Mouse (Mus musculus) CH12.LX (cell line): ENCODE data around the gene Syt12. TPM values are rescaled to one million over a fixed set of nuclear protein-coding genes. Genes with fewer than 3 reads are reported as not detected.

Experiments
- DNase-seq: peaks from one replicate; pipeline ENCODE4 v3.0.0-alpha.2; 2013; ENCODE audit errors: extremely low read depth
- H3K27ac ChIP-seq: 2 replicates; pipeline ENCODE4 v1.5.1; 2012; ENCODE audit warnings: low read depth, mild to moderate bottlenecking, control low read depth, moderate library complexity; ENCODE audit not compliant: insufficient read depth
- H3K27me3 ChIP-seq: replicated peaks from 2 replicates; pipeline ENCODE3; 2012; ENCODE audit warnings: inconsistent platforms
- H3K36me3 ChIP-seq, 2 experiments: replicated peaks in 1 of 2; 2 replicates each; pipeline versions ENCODE3 to v1.6.1; 2012; ENCODE audit warnings: inconsistent platforms in 1 of 2, low read length in 1 of 2, mild to moderate bottlenecking in 1 of 2, mixed read lengths in 1 of 2, moderate library complexity in 1 of 2; ENCODE audit not compliant: control insufficient read depth in 1 of 2, insufficient read depth in 1 of 2
- H3K4me1 ChIP-seq, 2 experiments: 2 replicates each; pipeline ENCODE4 v1.6.1; 2012; ENCODE audit warnings: inconsistent platforms in 1 of 2, moderate library complexity in 1 of 2; ENCODE audit not compliant: insufficient read depth in 2 of 2, control insufficient read depth in 1 of 2
- H3K4me2 ChIP-seq: 2 replicates; pipeline ENCODE4 v1.6.1; 2012; ENCODE audit warnings: low read depth, mild to moderate bottlenecking, control low read depth; ENCODE audit not compliant: poor library complexity, insufficient read depth, severe bottlenecking
- H3K4me3 ChIP-seq, 3 experiments: fragments of 150-350 bp in 1 of 3; sonication (generic) in 1 of 3; replicated peaks in 1 of 3; 2 replicates each; pipeline versions ENCODE3 to v1.5.1; 2011 to 2012; ENCODE audit warnings: low read depth in 2 of 3, low read length in 2 of 3, mild to moderate bottlenecking in 2 of 3, moderate library complexity in 2 of 3, control low read depth in 1 of 3, improper control_type of control experiment in 1 of 3, inconsistent platforms in 1 of 3, mixed read lengths in 1 of 3; ENCODE audit not compliant: poor library complexity in 1 of 3
- H3K79me2 ChIP-seq: replicated peaks from 2 replicates; pipeline ENCODE4 v1.6.1; 2012; ENCODE audit warnings: mild to moderate bottlenecking, moderate library complexity; ENCODE audit not compliant: control insufficient read depth, poor library complexity, insufficient read depth, severe bottlenecking; ENCODE audit errors: extremely low read depth
- H3K9ac ChIP-seq: 2 replicates; pipeline ENCODE4 v1.6.1; 2012; ENCODE audit warnings: low read depth, mild to moderate bottlenecking, control low read depth, moderate library complexity; ENCODE audit not compliant: insufficient read depth
- H3K9me3 ChIP-seq: replicated peaks from 2 replicates; pipeline ENCODE3; 2012; ENCODE audit warnings: low read length, inconsistent platforms, mixed read lengths
- BHLHE40 ChIP-seq: IDR thresholded peaks from 2 replicates; pipeline ENCODE4 v1.6.1; 2011; ENCODE audit warnings: mild to moderate bottlenecking, low read depth, low read length, improper control_type of control experiment
- CHD1 ChIP-seq: IDR thresholded peaks from 2 replicates; pipeline ENCODE4 v1.6.1; 2012; ENCODE audit warnings: low read depth, low read length, improper control_type of control experiment, inconsistent platforms
- E2F4 ChIP-seq: IDR thresholded peaks from 2 replicates; pipeline ENCODE4 v1.6.1; 2011; ENCODE audit warnings: low read depth, low read length, improper control_type of control experiment; ENCODE audit not compliant: insufficient replicate concordance
- ELF1 ChIP-seq: IDR thresholded peaks from 2 replicates; pipeline ENCODE4 v1.6.1; 2014; ENCODE audit warnings: low read depth, mild to moderate bottlenecking, inconsistent platforms, low read length, improper control_type of control experiment
- ETS1 ChIP-seq: conservative IDR thresholded peaks from 2 replicates; pipeline ENCODE4 v1.6.1; 2012; ENCODE audit warnings: low read depth, mild to moderate bottlenecking, inconsistent platforms, low read length, improper control_type of control experiment, moderate library complexity
- GABPA ChIP-seq: IDR thresholded peaks from 2 replicates; pipeline ENCODE4 v1.6.1; 2012; ENCODE audit warnings: low read depth, low read length, improper control_type of control experiment, inconsistent platforms; ENCODE audit not compliant: insufficient replicate concordance
- JUN ChIP-seq: IDR thresholded peaks from 2 replicates; pipeline ENCODE4 v1.6.1; 2011; ENCODE audit warnings: low read depth, mild to moderate bottlenecking, low read length, improper control_type of control experiment, moderate library complexity; ENCODE audit not compliant: insufficient read depth
- JUND ChIP-seq: conservative IDR thresholded peaks from 2 replicates; pipeline ENCODE4 v1.6.1; 2011; ENCODE audit warnings: low read depth, low read length, improper control_type of control experiment
- KAT2A ChIP-seq: IDR thresholded peaks from 2 replicates; pipeline ENCODE4 v1.6.1; 2012; ENCODE audit warnings: low read length, improper control_type of control experiment, inconsistent platforms; ENCODE audit not compliant: insufficient replicate concordance
- MAFK ChIP-seq: IDR thresholded peaks from 2 replicates; pipeline ENCODE4 v1.6.1; 2011; ENCODE audit warnings: low read length, improper control_type of control experiment; ENCODE audit not compliant: insufficient replicate concordance
- MAX ChIP-seq: IDR thresholded peaks from 2 replicates; pipeline ENCODE4 v1.6.1; 2011; ENCODE audit warnings: low read length, improper control_type of control experiment
- MEF2A ChIP-seq: IDR thresholded peaks from 2 replicates; pipeline ENCODE4 v1.6.1; 2014; ENCODE audit warnings: low read depth, mild to moderate bottlenecking, inconsistent platforms, low read length, improper control_type of control experiment, borderline replicate concordance
- NRF1 ChIP-seq: IDR thresholded peaks from 2 replicates; pipeline ENCODE4 v1.6.1; 2014; ENCODE audit warnings: low read depth, mild to moderate bottlenecking, inconsistent platforms, low read length, improper control_type of control experiment, moderate library complexity
- POLR2A ChIP-seq: IDR thresholded peaks from 2 replicates; pipeline ENCODE4 v1.6.1; 2011; ENCODE audit warnings: low read depth, mild to moderate bottlenecking, improper control_type of control experiment, low read length
- POLR2AphosphoS2 ChIP-seq: IDR thresholded peaks from 2 replicates; pipeline ENCODE4 v1.6.1; 2011; ENCODE audit warnings: low read depth, low read length, improper control_type of control experiment
- RAD21 ChIP-seq: IDR thresholded peaks from 2 replicates; pipeline ENCODE4 v1.6.1; 2011; ENCODE audit warnings: low read depth, mild to moderate bottlenecking, low read length, improper control_type of control experiment, moderate library complexity
- RCOR1 ChIP-seq: conservative IDR thresholded peaks from 2 replicates; pipeline ENCODE4 v1.6.1; 2012; ENCODE audit warnings: low read depth, mild to moderate bottlenecking, inconsistent platforms, low read length, improper control_type of control experiment
- SIN3A ChIP-seq: IDR thresholded peaks from 2 replicates; pipeline ENCODE4 v1.6.1; 2012; ENCODE audit warnings: low read length, improper control_type of control experiment, inconsistent platforms
- SMC3 ChIP-seq: IDR thresholded peaks from 2 replicates; pipeline ENCODE4 v1.6.1; 2011; ENCODE audit warnings: low read depth, low read length, improper control_type of control experiment
- TBP ChIP-seq: conservative IDR thresholded peaks from 2 replicates; pipeline ENCODE4 v1.6.1; 2011; ENCODE audit warnings: low read depth, low read length, improper control_type of control experiment
- TCF12 ChIP-seq: IDR thresholded peaks from 2 replicates; pipeline ENCODE4 v1.6.1; 2014; ENCODE audit warnings: low read depth, mild to moderate bottlenecking, inconsistent platforms, low read length, improper control_type of control experiment
- UBTF ChIP-seq: IDR thresholded peaks from 2 replicates; pipeline ENCODE4 v1.6.1; 2012; ENCODE audit warnings: low read depth, mild to moderate bottlenecking, inconsistent platforms, low read length, improper control_type of control experiment, moderate library complexity
- ZC3H11A ChIP-seq: IDR thresholded peaks from 2 replicates; pipeline ENCODE4 v1.6.1; 2012; ENCODE audit warnings: low read depth, mild to moderate bottlenecking, inconsistent platforms, low read length, improper control_type of control experiment
- ZKSCAN1 ChIP-seq: IDR thresholded peaks from 2 replicates; pipeline ENCODE4 v1.6.1; 2012; ENCODE audit warnings: low read depth, inconsistent platforms, low read length, improper control_type of control experiment, borderline replicate concordance
- ZMIZ1 ChIP-seq: IDR thresholded peaks from 2 replicates; pipeline ENCODE4 v1.6.1; 2012; ENCODE audit warnings: low read depth, mild to moderate bottlenecking, inconsistent platforms, low read length, improper control_type of control experiment
- ZNF384 ChIP-seq: IDR thresholded peaks from 2 replicates; pipeline ENCODE4 v1.6.1; 2012; ENCODE audit warnings: low read depth, low read length, improper control_type of control experiment, inconsistent platforms
- dilution Hi-C: fragments of 300-500 bp; cut with MboI; formaldehyde crosslinking; loops from 2 replicates; pipeline ENCODE4 v1.14.3; 2020; ENCODE audit warnings: low sequenced_read_pairs; ENCODE audit not compliant: extremely low pct_unique_long_range_greater_than_20kb, extremely low pct_ligation_motif_present
- in situ Hi-C: fragments of 300-500 bp; cut with MboI; formaldehyde crosslinking; loops from 3 replicates; pipeline ENCODE4 v1.14.3; 2019; ENCODE audit warnings: low sequenced_read_pairs, low pct_ligation_motif_present, low pct_unique_long_range_greater_than_20kb, mixed read lengths
- polyA plus RNA-seq: library from polyadenylated mRNA; unstranded; fragments of >175 nt; gene quantifications from 2 replicates; pipeline ENCODE4 v1.2.1, GENCODE M21; 2012; ENCODE audit warnings: low read depth; ENCODE audit not compliant: insufficient read length
- total RNA-seq, 2 experiments: library from RNA; depleted of rRNA; stranded (reverse); fragments of 300-350 nt in 1 of 2; fragments of >200 nt in 1 of 2; gene quantifications; 2 replicates each; pipeline ENCODE4 v1.2.3; 2012 to 2014

The Syt12 gene
- total and polyA plus RNA-seq, 3 experiments: 0.17 to 0.50 TPM; not detected in 1

- TF ChIP-seq ZKSCAN1: no peak
- TF ChIP-seq ELF1: no peak
- TF ChIP-seq KAT2A: no peak
- no peak for TF ChIP-seq JUN
- TF ChIP-seq POLR2AphosphoS2: no peak
- no peak for TF ChIP-seq ZC3H11A
- TF ChIP-seq POLR2A: no peak
- no peak for TF ChIP-seq TBP
- TF ChIP-seq JUND: no peak
- TF ChIP-seq SMC3: no peak
- no peak for TF ChIP-seq MAFK
- no peak for TF ChIP-seq ZMIZ1
- TF ChIP-seq E2F4: no peak
- TF ChIP-seq RCOR1: no peak
- TF ChIP-seq NRF1: no peak
- TF ChIP-seq MEF2A: no peak
- TF ChIP-seq GABPA: no peak
- TF ChIP-seq BHLHE40: no peak
- no peak for TF ChIP-seq RAD21
- H3K9ac ChIP-seq: no peak overlapping the region
These were observed 2.5 kb downstream of the Syt12 start for GRCm38 (mm10) chr19:4474739-4475138.

DNA sequence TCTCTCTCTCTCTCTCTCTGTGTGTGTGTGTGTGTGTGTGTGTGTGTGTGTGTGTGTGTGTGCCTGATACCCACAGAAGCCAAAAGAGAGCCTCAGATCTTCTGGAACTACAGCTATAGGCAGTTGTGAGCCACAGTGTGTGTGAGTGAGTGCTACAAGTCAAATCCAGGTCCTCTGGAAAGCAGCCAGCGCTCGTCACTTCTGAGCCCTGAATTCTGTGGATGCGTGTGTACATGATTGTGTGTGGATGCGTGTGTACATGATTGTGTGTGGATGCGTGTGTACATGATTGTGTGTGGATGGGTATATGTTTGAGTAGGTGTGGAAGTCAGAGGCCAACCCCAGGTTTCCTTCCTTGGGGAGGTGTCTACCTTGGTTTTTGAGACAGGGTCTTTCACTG lies 3.7 kb downstream of the Syt12 start:
- no peak for DNase-seq
- H3K79me2 ChIP-seq: no peaks in the 10 kb centered on the region
- H3K4me3 ChIP-seq: no peak overlapping the region
- dilution Hi-C loops (no loop called here), in situ Hi-C loops (no loop called here)
- H3K9me3 ChIP-seq: peaks cover 6% of the 10 kb centered on the region
- H3K36me3 ChIP-seq: no peaks in the 10 kb centered on the region
- TF ChIP-seq ETS1 (no peak), MAX (no peak), MAFK (no peak), TCF12 (no peak), SIN3A (no peak), ZNF384 (no peak), UBTF (no peak), CHD1 (no peak), ZC3H11A (no peak)
- peaks cover 6% of the 10 kb centered on the region for H3K27me3 ChIP-seq
- no peak overlapping the region for H3K4me2 ChIP-seq
- no peaks in the 10 kb centered on the region for H3K4me1 ChIP-seq
- H3K9ac ChIP-seq: no peak overlapping the region
- no peak overlapping the region for H3K27ac ChIP-seq

More at GRCm38 (mm10) chr19:4474739-4475138, 2.5 kb downstream of the Syt12 start:
- no peak for DNase-seq
- Histone ChIP-seq H3K27ac (no peak overlapping the region), H3K4me3 (no peak overlapping the region), H3K9me3 (peaks cover 6% of the 10 kb centered on the region), H3K79me2 (no peaks in the 10 kb centered on the region), H3K36me3 (no peaks in the 10 kb centered on the region), H3K4me2 (no peak overlapping the region), H3K4me1 (no peaks in the 10 kb centered on the region), H3K27me3 (peaks cover 6% of the 10 kb centered on the region)
- dilution Hi-C loops (no loop called here), in situ Hi-C loops (loop anchor here (25.0 kb wide), 2 partner anchors 388 to 513 kb away; partner anchors contain the start of genes Ctsf and Npas4)
